Mouse (Mus musculus): ENCODE measurements at regions not wholly inside any gene's neighbourhood (a gene's known extent, or its start where the extent isn't known, plus 50 kb on each side); places are given as distances from the start of the nearest gene placed in this dataset.

DNA sequence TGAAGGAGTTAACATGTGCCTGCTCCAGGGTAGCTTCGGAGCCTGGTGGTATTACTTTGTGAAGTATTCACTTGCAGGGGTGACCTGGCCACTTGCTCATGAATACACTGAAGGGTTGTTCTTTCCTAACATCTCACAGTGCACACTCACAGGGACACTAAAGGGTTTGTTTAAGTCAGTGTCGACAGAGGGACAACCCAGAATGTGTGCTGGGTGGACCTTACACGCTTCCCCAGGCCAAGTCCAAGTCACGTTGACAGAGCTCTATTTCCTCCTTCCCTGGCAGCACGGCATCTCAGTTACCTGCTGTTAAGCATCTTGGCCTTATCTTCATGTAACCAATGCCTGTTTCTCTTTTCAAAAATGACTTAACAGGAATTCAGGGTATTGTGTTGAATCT lies 92.8 kb downstream of the Rab11fip2 start:
- TF ChIP-seq POLR2A (IDR thresholded peaks at IDR 0.05; ENCODE audit: low read depth, low read length) (no peak), ETS1 (conservative IDR thresholded peaks at IDR 0.05; ENCODE audit: low read depth, low read length) (no peak), BHLHE40 (IDR thresholded peaks at IDR 0.05; ENCODE audit: low read depth, low read length) (no peak), CTCF (conservative IDR thresholded peaks at IDR 0.05 in 1 of 2, IDR thresholded peaks at IDR 0.05 in 1 of 2; ENCODE audit: low read depth in 2 of 2, low read length in 2 of 2) (no peak), USF1 (IDR thresholded peaks at IDR 0.05; ENCODE audit: low read depth, low read length) (no peak), ZC3H11A (IDR thresholded peaks at IDR 0.05; ENCODE audit: low read depth, low read length) (no peak)
